Mouse (Mus musculus): Measurements from ENCODE around the gene Enoph1.

Gene Enoph1

GRCm38 (mm10) chr5:100039602-100040142 lies at the start of gene Enoph1, which contains the start of gene Hnrnpdl:
Enoph1 (plus strand) TSS chr5:100039985.
Hnrnpdl (minus strand) TSS chr5:100039664.
- peak; percentile 96 to 97 for DNase-seq (ENCODE audit: low spot score in 2 of 2)

GRCm38 (mm10) chr5:99994166-99994565 lies 45.6 kb upstream of the Enoph1 start:
- no peak for DNase-seq (ENCODE audit: low spot score in 2 of 2)

GRCm38 (mm10) chr5:99994680-99995079 lies 45.1 kb upstream of the Enoph1 start:
- DNase-seq (ENCODE audit: low spot score in 2 of 2): no peak

GRCm38 (mm10) chr5:100000048-100000447 lies 39.7 kb upstream of the Enoph1 start:
- no peak for DNase-seq (ENCODE audit: low spot score in 2 of 2)

GRCm38 (mm10) chr5:100000500-100000899 lies 39.3 kb upstream of the Enoph1 start:
- DNase-seq (ENCODE audit: low spot score in 2 of 2): no peak

GRCm38 (mm10) chr5:100003895-100004294 lies 35.9 kb upstream of the Enoph1 start:
- DNase-seq (ENCODE audit: low spot score in 2 of 2): no peak

- no peak for DNase-seq (ENCODE audit: low spot score in 2 of 2)
These were observed 34.4 kb upstream of the Enoph1 start for GRCm38 (mm10) chr5:100005431-100005830.

- DNase-seq (ENCODE audit: low spot score in 2 of 2): no peak
These were observed 33.9 kb upstream of the Enoph1 start for GRCm38 (mm10) chr5:100005896-100006295.

- DNase-seq (ENCODE audit: low spot score in 2 of 2): no peak
These were observed 33.3 kb upstream of the Enoph1 start for GRCm38 (mm10) chr5:100006324-100007039.

- DNase-seq (ENCODE audit: low spot score in 2 of 2): no peak
These were observed 32.8 kb upstream of the Enoph1 start for GRCm38 (mm10) chr5:100007040-100007375.

GRCm38 (mm10) chr5:100008485-100008884 lies 31.3 kb upstream of the Enoph1 start:
- DNase-seq (ENCODE audit: low spot score in 2 of 2): no peak

GRCm38 (mm10) chr5:100012599-100012998 lies 27.2 kb upstream of the Enoph1 start:
- DNase-seq (ENCODE audit: low spot score in 2 of 2): no peak

- no peak for DNase-seq (ENCODE audit: low spot score in 2 of 2)
These were observed 19.7 kb upstream of the Enoph1 start for GRCm38 (mm10) chr5:100020089-100020488.

GRCm38 (mm10) chr5:100024403-100024802 lies 15.4 kb upstream of the Enoph1 start:
- no peak for DNase-seq (ENCODE audit: low spot score in 2 of 2)

GRCm38 (mm10) chr5:100024868-100025267 lies 14.9 kb upstream of the Enoph1 start:
- no peak for DNase-seq (ENCODE audit: low spot score in 2 of 2)

GRCm38 (mm10) chr5:100030069-100030468 lies 9.7 kb upstream of the Enoph1 start:
- DNase-seq (ENCODE audit: low spot score in 2 of 2): peak; percentile 27 to 50

- no peak for DNase-seq (ENCODE audit: low spot score in 2 of 2)
These were observed 7.7 kb upstream of the Enoph1 start for GRCm38 (mm10) chr5:100032107-100032506.

GRCm38 (mm10) chr5:100032646-100033045 lies 7.1 kb upstream of the Enoph1 start:
- no peak for DNase-seq (ENCODE audit: low spot score in 2 of 2)

- no peak for DNase-seq (ENCODE audit: low spot score in 2 of 2)
These were observed 3.8 kb upstream of the Enoph1 start for GRCm38 (mm10) chr5:100035950-100036349.

GRCm38 (mm10) chr5:100036681-100037080 lies 3.1 kb upstream of the Enoph1 start:
- no peak for DNase-seq (ENCODE audit: low spot score in 2 of 2)

- peak; percentile 81 to 84 for DNase-seq (ENCODE audit: low spot score in 2 of 2)
These were observed 1.6 kb upstream of the Enoph1 start for GRCm38 (mm10) chr5:100037965-100038713.

- DNase-seq (ENCODE audit: low spot score in 2 of 2): peak; percentile 96 to 98
These were observed 827 bp upstream of the Enoph1 start for GRCm38 (mm10) chr5:100038714-100039601.

Measured in frontal cortex, postnatal 36 days (tissue).